Mouse (Mus musculus) embryonic fibroblast, embryonic 13.5 days (primary cell): ENCODE measurements around the gene Olfr641.

Source experiments
- CTCF ChIP-seq: IDR thresholded peaks from 2 replicates; pipeline ENCODE4 v1.5.1; 2011; ENCODE audit warnings: mild to moderate bottlenecking, control low read depth, low read length, moderate library complexity, borderline replicate concordance; ENCODE audit not compliant: insufficient read depth
- POLR2A ChIP-seq: IDR thresholded peaks from 2 replicates; pipeline ENCODE4 v1.6.1; 2011; ENCODE audit warnings: low read depth, mild to moderate bottlenecking, control low read depth, low read length, moderate library complexity

GRCm38 (mm10) chr7:104017203-104017602, 18.0 kb upstream of the Olfr641 start, which contains the start of gene Olfr639:
- TF ChIP-seq CTCF (no peak), POLR2A (no peak)
